Mouse (Mus musculus): Measurements from ENCODE around the gene Acaa1a. TPM values are rescaled to one million over a fixed set of nuclear protein-coding genes. Genes with fewer than 3 reads are reported as not detected.
A peak's percentile ranks its signal among the peaks of the same experiment; 100 is the strongest.
"Not testable (repeated sequence)": the region's sequence is repeated elsewhere in the genome, so short reads cannot be mapped to it uniquely, and the experiment has no call there.

Acaa1a gene
- total RNA-seq, 2 experiments from 2014 or later = 58.3 to 73.2 TPM

- DNase-seq = no peak
- intact Hi-C loops (cut with DNase I) = loop anchor here (5.0 kb wide), 1 partner anchor 416 kb away; no protein-coding TSS in a partner anchor
Measured at GRCm38 (mm10) chr9:119338350-119338749, 1.1 kb upstream of the Acaa1a start.

- intact Hi-C loops (cut with DNase I) = loop anchor here (5.0 kb wide), 1 partner anchor 417 kb away; no protein-coding TSS in a partner anchor
- DNase-seq = no peak
Measured at GRCm38 (mm10) chr9:119339106-119339505, 370 bp upstream of the Acaa1a start.

- no peak for DNase-seq
- intact Hi-C loops (cut with DNase I) = no loop called here
Measured at GRCm38 (mm10) chr9:119340212-119340580, 720 bp downstream of the Acaa1a start.

GRCm38 (mm10) chr9:119340909-119341816 lies 1.7 kb downstream of the Acaa1a start, which contains the start of gene Myd88:
Myd88 (minus strand) TSS chr9:119341411.
- intact Hi-C loops (cut with DNase I) = no loop called here
- DNase-seq = peak; percentile 90

- intact Hi-C loops (cut with DNase I) = no loop called here
- DNase-seq = no peak
Measured at GRCm38 (mm10) chr9:119342728-119343127, 3.3 kb downstream of the Acaa1a start.

GRCm38 (mm10) chr9:119346376-119346775 lies 6.9 kb downstream of the Acaa1a start:
- no peak for DNase-seq
- intact Hi-C loops (cut with DNase I) = no loop called here

- intact Hi-C loops (cut with DNase I) = loop anchor here (10.0 kb wide), 1 partner anchor 84 kb away; no protein-coding TSS in a partner anchor
- DNase-seq = no peak
Measured at GRCm38 (mm10) chr9:119350531-119350930, 11.1 kb downstream of the Acaa1a start.

- intact Hi-C loops (cut with DNase I) = loop anchor here (10.0 kb wide), 1 partner anchor 84 kb away; no protein-coding TSS in a partner anchor
- DNase-seq = no peak
Measured at GRCm38 (mm10) chr9:119350947-119351705, 11.7 kb downstream of the Acaa1a start.

- intact Hi-C loops (cut with DNase I) = loop anchor here (10.0 kb wide), 1 partner anchor 83 kb away; no protein-coding TSS in a partner anchor
- peak; percentile 83 for DNase-seq
Measured at GRCm38 (mm10) chr9:119352060-119352459, 12.6 kb downstream of the Acaa1a start.

- DNase-seq = no peak
- intact Hi-C loops (cut with DNase I) = loop anchor here (10.0 kb wide), 1 partner anchor 81 kb away; no protein-coding TSS in a partner anchor
Measured at GRCm38 (mm10) chr9:119353926-119354325, 14.4 kb downstream of the Acaa1a start.

- intact Hi-C loops (cut with DNase I) = loop anchor here (10.0 kb wide), 1 partner anchor 79 kb away; no protein-coding TSS in a partner anchor
- no peak for DNase-seq
Measured at GRCm38 (mm10) chr9:119355943-119356342, 16.5 kb downstream of the Acaa1a start.

GRCm38 (mm10) chr9:119357331-119358057 lies 18.0 kb downstream of the Acaa1a start, which contains the start of gene Xylb:
Xylb (plus strand) TSS chr9:119357381.
- peak; percentile 95 for DNase-seq
- intact Hi-C loops (cut with DNase I) = loop anchor here (10.0 kb wide), 1 partner anchor 77 kb away; no protein-coding TSS in a partner anchor

GRCm38 (mm10) chr9:119358058-119358429 lies 18.6 kb downstream of the Acaa1a start:
- no peak for DNase-seq
- intact Hi-C loops (cut with DNase I) = loop anchor here (10.0 kb wide), 1 partner anchor 77 kb away; no protein-coding TSS in a partner anchor

- intact Hi-C loops (cut with DNase I) = no loop called here
- DNase-seq = no peak
Measured at GRCm38 (mm10) chr9:119361416-119361815, 21.9 kb downstream of the Acaa1a start.

- no peak for DNase-seq
Measured at GRCm38 (mm10) chr9:119363229-119363628, 23.8 kb downstream of the Acaa1a start.

GRCm38 (mm10) chr9:119365284-119365683 lies 25.8 kb downstream of the Acaa1a start, which contains the start of gene Slc22a14:
Slc22a14 (minus strand) TSS chr9:119365553.
- DNase-seq = no peak
- intact Hi-C loops (cut with DNase I) = no loop called here

More at GRCm38 (mm10) chr9:119363229-119363628, 23.8 kb downstream of the Acaa1a start:
- intact Hi-C loops (cut with DNase I) = no loop called here

GRCm38 (mm10) chr9:119368367-119368766 lies 28.9 kb downstream of the Acaa1a start:
- no peak for DNase-seq
- intact Hi-C loops (cut with DNase I) = no loop called here

GRCm38 (mm10) chr9:119370770-119371169 lies 31.3 kb downstream of the Acaa1a start:
- intact Hi-C loops (cut with DNase I); DNase-seq: not testable (repeated sequence)

GRCm38 (mm10) chr9:119371251-119371650 lies 31.8 kb downstream of the Acaa1a start:
- intact Hi-C loops (cut with DNase I) = no loop called here
- no peak for DNase-seq

- intact Hi-C loops (cut with DNase I) = no loop called here
Measured at GRCm38 (mm10) chr9:119375008-119375407, 35.5 kb downstream of the Acaa1a start.

More at GRCm38 (mm10) chr9:119375008-119375407, 35.5 kb downstream of the Acaa1a start:
- no peak for DNase-seq

All from left cerebral cortex, postnatal 4 days (tissue).